Mouse (Mus musculus): Measurements from ENCODE around the gene Tmem178b. TPM values are rescaled to one million over a fixed set of nuclear protein-coding genes. Genes with fewer than 3 reads are reported as not detected.

Tmem178b gene
- polyA plus RNA-seq, 1 experiment: not detected

DNA sequence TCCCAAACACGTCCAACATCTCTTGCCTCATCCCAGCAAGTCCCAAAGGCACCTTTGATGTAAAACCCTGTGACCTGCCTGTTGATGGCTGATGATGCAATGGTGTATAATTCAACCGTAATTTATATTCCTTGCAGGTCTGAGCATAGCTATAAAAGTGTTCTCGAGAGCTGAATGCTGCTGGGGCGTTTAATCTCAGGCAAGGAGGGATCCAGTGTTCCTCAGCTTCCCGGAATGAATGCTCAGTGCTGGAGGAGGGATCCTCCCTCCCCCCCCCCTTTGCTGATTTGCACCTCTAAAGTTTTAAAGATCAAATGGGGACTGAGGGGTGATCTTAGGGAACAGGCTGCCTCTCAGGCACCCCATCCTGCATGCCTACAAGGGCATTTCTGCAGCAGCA lies 361.0 kb downstream of the Tmem178b start:
- Histone ChIP-seq H3K27me3 (ENCODE audit: control insufficient read depth) (no peaks in the 10 kb centered on the region), H3K4me3 (replicated peaks) (no peak overlapping the region), H3K4me1 (ENCODE audit: control insufficient read depth) (no peaks in the 10 kb centered on the region), H3K36me3 (ENCODE audit: control insufficient read depth) (no peaks in the 10 kb centered on the region), H3K9me3 (ENCODE audit: control insufficient read depth, low read length) (no peaks in the 10 kb centered on the region)
- TF ChIP-seq GATA1 (IDR thresholded peaks at IDR 0.05; ENCODE audit: low read length): no peak

DNA sequence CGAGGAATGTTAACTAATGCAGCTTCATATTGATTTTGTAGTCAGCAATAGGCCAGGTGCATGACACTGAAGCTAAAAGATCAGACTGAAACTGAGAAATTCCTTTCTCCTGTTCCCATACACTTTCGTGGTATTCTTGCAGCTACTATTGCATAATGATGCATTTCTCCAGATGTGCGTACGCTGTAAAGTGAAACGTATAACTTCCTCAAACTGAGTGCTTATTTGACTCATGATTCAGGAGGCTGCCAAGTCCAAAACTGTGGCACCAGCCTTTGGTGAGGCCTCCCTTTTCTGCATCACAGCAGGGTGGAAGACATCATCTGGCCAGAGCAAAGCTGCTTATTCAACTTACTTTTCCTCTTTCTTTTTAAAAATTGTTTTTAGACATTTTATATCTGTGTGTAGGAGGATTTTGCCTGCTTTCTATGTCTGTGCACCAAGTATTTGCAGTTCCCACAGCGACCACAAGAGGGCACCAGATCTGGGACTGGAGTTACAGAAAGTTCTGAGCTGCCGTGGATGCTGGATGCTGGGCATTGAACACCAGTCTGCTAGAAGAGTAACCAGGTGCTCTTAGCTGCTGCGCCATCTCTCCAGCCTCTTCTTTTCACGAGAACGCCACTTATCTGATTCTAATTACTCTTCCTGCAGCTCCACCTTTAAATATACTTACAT lies 362.9 kb downstream of the Tmem178b start:
- no peaks in the 10 kb centered on the region for H3K9me3 ChIP-seq (ENCODE audit: control insufficient read depth, low read length)
- H3K4me3 ChIP-seq (replicated peaks): no peak overlapping the region
- no peaks in the 10 kb centered on the region for H3K36me3 ChIP-seq (ENCODE audit: control insufficient read depth)
- H3K27me3 ChIP-seq (ENCODE audit: control insufficient read depth): no peaks in the 10 kb centered on the region
- TF ChIP-seq TAL1 (IDR thresholded peaks at IDR 0.05; ENCODE audit: low read length): no peak
- TF ChIP-seq GATA1 (IDR thresholded peaks at IDR 0.05; ENCODE audit: low read length): no peak
- H3K4me1 ChIP-seq (ENCODE audit: control insufficient read depth): no peaks in the 10 kb centered on the region

- H3K36me3 ChIP-seq (ENCODE audit: control insufficient read depth): no peaks in the 10 kb centered on the region
- H3K27me3 ChIP-seq (ENCODE audit: control insufficient read depth): no peaks in the 10 kb centered on the region
- H3K4me3 ChIP-seq (replicated peaks): no peak overlapping the region
- no peak for TF ChIP-seq GATA1 (IDR thresholded peaks at IDR 0.05; ENCODE audit: low read length)
- TF ChIP-seq TAL1 (IDR thresholded peaks at IDR 0.05; ENCODE audit: low read length): no peak
- no peaks in the 10 kb centered on the region for H3K4me1 ChIP-seq (ENCODE audit: control insufficient read depth)
- H3K9me3 ChIP-seq (ENCODE audit: control insufficient read depth, low read length): no peaks in the 10 kb centered on the region
Measured at GRCm38 (mm10) chr6:40236841-40237765, 364.0 kb downstream of the Tmem178b start.

DNA sequence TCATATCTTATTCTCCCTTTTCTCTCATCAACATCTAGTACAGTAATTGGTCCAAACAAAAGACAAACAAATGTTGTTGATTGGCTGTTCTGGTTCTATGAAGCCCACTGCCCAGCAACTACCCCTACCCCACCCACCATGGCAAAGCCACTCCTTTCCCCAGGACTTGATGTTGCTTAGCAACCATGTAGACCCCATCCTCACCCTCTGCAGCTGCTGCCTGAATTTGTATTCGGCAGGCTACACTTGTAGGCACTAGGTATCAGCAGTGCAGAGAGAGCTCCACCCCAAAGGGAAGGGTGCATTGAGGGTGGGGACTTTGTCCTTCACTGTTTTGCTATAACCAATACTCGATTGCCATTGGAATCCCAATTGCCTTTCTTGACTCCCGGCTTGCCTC lies 365.8 kb downstream of the Tmem178b start:
- Histone ChIP-seq H3K27me3 (ENCODE audit: control insufficient read depth) (no peaks in the 10 kb centered on the region), H3K36me3 (ENCODE audit: control insufficient read depth) (no peaks in the 10 kb centered on the region), H3K4me1 (ENCODE audit: control insufficient read depth) (no peaks in the 10 kb centered on the region), H3K4me3 (replicated peaks) (no peak overlapping the region), H3K9me3 (ENCODE audit: control insufficient read depth, low read length) (no peaks in the 10 kb centered on the region)
- TF ChIP-seq TAL1 (IDR thresholded peaks at IDR 0.05; ENCODE audit: low read length) (no peak), GATA1 (IDR thresholded peaks at IDR 0.05; ENCODE audit: low read length) (no peak)

DNA sequence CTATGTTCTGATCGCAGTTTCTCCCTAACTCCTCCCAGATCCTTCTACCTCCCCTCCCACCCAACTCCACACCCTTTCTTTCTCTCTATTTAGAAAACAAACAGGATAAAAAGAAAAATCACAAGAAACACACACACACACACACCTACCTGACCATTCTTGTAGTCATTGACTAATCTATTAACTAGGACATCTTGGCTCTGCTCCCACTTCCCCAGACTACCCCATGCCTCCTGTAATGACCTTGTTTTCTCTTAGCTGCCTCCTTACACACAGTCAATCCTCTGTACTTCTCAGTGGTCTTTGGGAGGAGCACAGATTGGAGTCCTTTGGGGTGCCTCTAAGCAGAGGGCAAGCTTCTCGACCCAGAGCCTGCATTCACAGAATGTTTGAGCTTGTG lies 367.6 kb downstream of the Tmem178b start:
- Histone ChIP-seq H3K27me3 (ENCODE audit: control insufficient read depth) (no peaks in the 10 kb centered on the region), H3K4me3 (replicated peaks) (no peak overlapping the region), H3K4me1 (ENCODE audit: control insufficient read depth) (no peaks in the 10 kb centered on the region), H3K9me3 (ENCODE audit: control insufficient read depth, low read length) (no peaks in the 10 kb centered on the region), H3K36me3 (ENCODE audit: control insufficient read depth) (no peaks in the 10 kb centered on the region)
- TF ChIP-seq TAL1 (IDR thresholded peaks at IDR 0.05; ENCODE audit: low read length) (no peak), GATA1 (IDR thresholded peaks at IDR 0.05; ENCODE audit: low read length) (no peak)

DNA sequence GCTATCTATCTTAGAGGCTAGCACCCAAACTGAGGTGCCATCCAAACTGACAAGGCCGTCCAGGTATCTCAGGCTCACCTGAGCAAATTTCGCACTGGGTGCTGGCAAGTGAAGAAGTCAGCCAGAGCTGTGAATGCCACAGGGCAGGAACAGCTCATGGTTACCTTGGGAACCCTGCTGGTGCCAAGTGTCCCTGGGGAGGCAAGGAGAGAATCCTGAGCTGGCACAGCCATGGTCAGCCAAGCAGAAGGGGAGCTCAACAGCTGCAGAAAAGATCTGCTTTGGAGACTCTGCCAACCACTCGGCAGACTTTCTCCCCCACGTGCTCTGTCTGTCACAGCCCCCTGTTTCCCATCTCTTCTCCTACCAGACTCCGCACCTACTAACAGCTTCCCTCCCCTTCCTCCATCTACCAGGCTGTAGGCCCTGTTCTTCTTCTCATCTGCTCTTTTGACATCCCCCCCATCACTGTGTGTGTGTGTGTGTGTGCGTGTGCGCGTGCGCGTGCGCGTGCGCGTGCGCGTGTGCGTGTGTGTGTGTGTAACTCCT lies 374.4 kb downstream of the Tmem178b start:
- Histone ChIP-seq H3K9me3 (ENCODE audit: control insufficient read depth, low read length) (no peaks in the 10 kb centered on the region), H3K27me3 (ENCODE audit: control insufficient read depth) (no peaks in the 10 kb centered on the region), H3K4me1 (ENCODE audit: control insufficient read depth) (no peaks in the 10 kb centered on the region), H3K36me3 (ENCODE audit: control insufficient read depth) (no peaks in the 10 kb centered on the region), H3K4me3 (replicated peaks) (no peak overlapping the region)
- TF ChIP-seq GATA1 (IDR thresholded peaks at IDR 0.05; ENCODE audit: low read length) (no peak), TAL1 (IDR thresholded peaks at IDR 0.05; ENCODE audit: low read length) (no peak)

DNA sequence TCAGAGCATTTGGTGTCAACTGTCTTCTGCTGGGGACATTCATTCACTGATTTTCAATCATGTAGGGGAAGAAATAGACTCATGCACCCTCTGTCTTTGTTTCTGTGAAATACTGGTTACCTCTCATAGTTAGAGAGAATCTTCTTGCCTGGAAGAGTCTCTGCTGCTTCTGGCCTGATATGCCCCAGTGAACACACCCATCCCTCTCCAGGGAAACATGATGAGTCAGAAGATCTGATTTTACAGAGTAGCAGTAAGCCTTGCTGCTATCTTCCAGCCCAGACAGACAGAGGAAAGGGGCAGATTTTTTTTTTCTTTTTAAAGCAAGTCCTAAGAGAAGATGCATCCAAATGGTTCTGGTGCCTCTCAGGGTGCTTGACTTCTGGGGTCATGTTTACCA lies 376.9 kb downstream of the Tmem178b start:
- Histone ChIP-seq H3K4me3 (replicated peaks) (no peak overlapping the region), H3K27me3 (ENCODE audit: control insufficient read depth) (no peaks in the 10 kb centered on the region), H3K36me3 (ENCODE audit: control insufficient read depth) (no peaks in the 10 kb centered on the region), H3K9me3 (ENCODE audit: control insufficient read depth, low read length) (no peaks in the 10 kb centered on the region), H3K4me1 (ENCODE audit: control insufficient read depth) (no peaks in the 10 kb centered on the region)
- TF ChIP-seq GATA1 (IDR thresholded peaks at IDR 0.05; ENCODE audit: low read length) (no peak), TAL1 (IDR thresholded peaks at IDR 0.05; ENCODE audit: low read length) (no peak)

GRCm38 (mm10) chr6:40263687-40264086 lies 390.6 kb downstream of the Tmem178b start:
- Histone ChIP-seq H3K4me1 (ENCODE audit: control insufficient read depth) (no peaks in the 10 kb centered on the region), H3K27me3 (ENCODE audit: control insufficient read depth) (no peaks in the 10 kb centered on the region), H3K36me3 (ENCODE audit: control insufficient read depth) (no peaks in the 10 kb centered on the region), H3K4me3 (replicated peaks) (no peak overlapping the region), H3K9me3 (ENCODE audit: control insufficient read depth, low read length) (no peaks in the 10 kb centered on the region)
- TF ChIP-seq GATA1 (IDR thresholded peaks at IDR 0.05; ENCODE audit: low read length) (no peak), TAL1 (IDR thresholded peaks at IDR 0.05; ENCODE audit: low read length) (no peak)

DNA sequence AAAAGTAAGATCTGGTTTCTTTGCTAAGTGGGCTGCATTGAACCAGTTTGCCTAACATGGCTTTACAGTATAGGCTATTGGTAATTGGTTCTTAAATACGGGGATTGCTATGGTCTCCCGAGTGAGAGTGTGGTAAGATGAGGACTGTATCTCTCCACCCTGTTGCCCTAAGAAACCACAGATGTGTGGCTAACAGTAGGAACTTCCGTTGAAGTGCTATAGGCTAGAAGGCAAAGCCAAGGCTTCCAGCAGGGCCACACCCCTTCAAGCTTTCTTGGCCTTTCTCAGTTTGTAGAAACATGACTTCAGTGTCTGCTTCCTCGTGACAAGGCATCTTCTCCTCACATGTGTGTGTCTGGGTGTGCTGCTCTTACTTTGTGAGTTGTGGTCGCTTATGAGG lies 427.6 kb downstream of the Tmem178b start:
- Histone ChIP-seq H3K9me3 (ENCODE audit: control insufficient read depth, low read length) (no peaks in the 10 kb centered on the region), H3K27me3 (ENCODE audit: control insufficient read depth) (no peaks in the 10 kb centered on the region), H3K4me1 (ENCODE audit: control insufficient read depth) (no peaks in the 10 kb centered on the region), H3K4me3 (replicated peaks) (no peak overlapping the region), H3K36me3 (ENCODE audit: control insufficient read depth) (no peaks in the 10 kb centered on the region)
- TF ChIP-seq TAL1 (IDR thresholded peaks at IDR 0.05; ENCODE audit: low read length): no peak
- no peak for TF ChIP-seq GATA1 (IDR thresholded peaks at IDR 0.05; ENCODE audit: low read length)
